Mouse (Mus musculus): ENCODE measurements at regions not wholly inside any gene's neighbourhood (a gene's known extent, or its start where the extent isn't known, plus 50 kb on each side); places are given as distances from the start of the nearest gene placed in this dataset.

GRCm38 (mm10) chr6:15610208-15610607 lies 110.3 kb upstream of the Mdfic start:
- TF ChIP-seq CTCF (IDR thresholded peaks at IDR 0.05; ENCODE audit: insufficient read depth, low read length) (no peak), POLR2A (IDR thresholded peaks at IDR 0.05; ENCODE audit: borderline replicate concordance, extremely low read depth, low read depth, low read length) (no peak)

All from lung, adult 2 months (tissue).